Mouse (Mus musculus) forebrain, embryonic 13.5 days (tissue): ENCODE results near the gene Prdm8. TPM values are rescaled to one million over a fixed set of nuclear protein-coding genes. Genes with fewer than 3 reads are reported as not detected.

Experiments used
- ATAC-seq: fragments of 200-750 bp; cut with Nextera tagmentation; 2 replicates; pipeline ENCODE4 v1.8.0; 2017
- H3K27ac ChIP-seq: fragments of 300-500 bp; sonication (generic); 2 replicates; pipeline ENCODE4 v1.5.1; 2015; ENCODE audit warnings: inconsistent platforms, mild to moderate bottlenecking, moderate library complexity
- H3K27me3 ChIP-seq: fragments of 300-500 bp; sonication (generic); 2 replicates; pipeline ENCODE4 v1.6.1; 2015; ENCODE audit warnings: mild to moderate bottlenecking, inconsistent platforms
- H3K36me3 ChIP-seq: fragments of 300-500 bp; sonication (generic); 2 replicates; pipeline ENCODE4 v1.6.1; 2015; ENCODE audit warnings: mild to moderate bottlenecking, inconsistent platforms; ENCODE audit not compliant: poor library complexity, severe bottlenecking
- H3K4me1 ChIP-seq: fragments of 300-500 bp; sonication (generic); 2 replicates; pipeline ENCODE4 v1.6.1; 2015; ENCODE audit warnings: inconsistent platforms
- H3K4me2 ChIP-seq: fragments of 300-500 bp; sonication (generic); 2 replicates; pipeline ENCODE4 v1.6.1; 2015; ENCODE audit warnings: inconsistent platforms, mild to moderate bottlenecking, moderate library complexity
- H3K4me3 ChIP-seq: fragments of 300-500 bp; sonication (generic); 2 replicates; pipeline ENCODE4 v1.5.1; 2015; ENCODE audit warnings: mild to moderate bottlenecking, inconsistent platforms
- H3K9ac ChIP-seq: fragments of 300-500 bp; sonication (generic); 2 replicates; pipeline ENCODE4 v1.6.1; 2015; ENCODE audit warnings: mild to moderate bottlenecking, inconsistent platforms
- H3K9me3 ChIP-seq: fragments of 300-500 bp; sonication (generic); replicated peaks from 2 replicates; pipeline ENCODE4 v1.6.1; 2016; ENCODE audit warnings: inconsistent platforms
- WGBS: fragments of 180-500 bp; shearing (Covaris S2); methylation state at CpG from one replicate; pipeline ENCODE4 v1.1.7; 2015; 5-methylcytosine and 5-hydroxymethylcytosine counted together
- polyA plus RNA-seq: library from polyadenylated mRNA; unstranded; fragments of >200 nt; fragmentation: Nextera tagmentation; extraction: Ambion mirVana; gene quantifications from 2 replicates; pipeline ENCODE4 v1.2.1, GENCODE M21; 2015

The Prdm8 gene
- polyA plus RNA-seq, 1 experiment from 2014 or later = 4.2 TPM

- Histone ChIP-seq H3K9ac (no peak overlapping the region), H3K9me3 (no peaks in the 10 kb centered on the region), H3K4me2 (no peak overlapping the region), H3K4me1 (no peaks in the 10 kb centered on the region), H3K4me3 (no peak overlapping the region), H3K27ac (no peak overlapping the region), H3K36me3 (no peaks in the 10 kb centered on the region), H3K27me3 (no peaks in the 10 kb centered on the region)
- 87% methylated on average over 6 of the region's 6 CpGs for WGBS
- ATAC-seq = no peak
Measured at GRCm38 (mm10) chr5:98238466-98238865, 71.5 kb downstream of the Prdm8 start.

Other genes starting within 250 kb of the Prdm8 start
- gene Antxr2, start 136.2 kb upstream of the Prdm8 start, polyA plus RNA-seq = 5.5 and 6.0 TPM in 2 replicates
- 0.57 and 0.74 TPM in 2 replicates for gene Fgf5, start 87.0 kb downstream of the Prdm8 start, polyA plus RNA-seq
- gene Cfap299, start 162.1 kb downstream of the Prdm8 start, polyA plus RNA-seq = 1.1 and 1.7 TPM in 2 replicates